Mouse (Mus musculus) liver, postnatal 0 days (tissue): ENCODE results near the gene Zic2.

Source experiments
- CTCF ChIP-seq: sonication (generic); IDR thresholded peaks from 2 replicates; pipeline ENCODE4 v1.5.1; 2016; ENCODE audit warnings: antibody characterized with exemption, low read depth
- EP300 ChIP-seq: IDR thresholded peaks from 2 replicates; pipeline ENCODE4 v1.6.1; 2016; ENCODE audit warnings: antibody characterized with exemption, low read depth, mild to moderate bottlenecking

- TF ChIP-seq CTCF (no peak), EP300 (no peak)
Observed at GRCm38 (mm10) chr14:122455562-122455958, 19.7 kb upstream of the Zic2 start.
